Mouse (Mus musculus) adrenal gland, adult 2 months (tissue): ENCODE measurements around the gene Bmpr1b. TPM values are rescaled to one million over a fixed set of nuclear protein-coding genes. Genes with fewer than 3 reads are reported as not detected.

Experiments used
- DNase-seq: peaks from one replicate; pipeline ENCODE4 v3.0.0; 2021
- polyA plus RNA-seq: library from polyadenylated mRNA; depleted of rRNA; stranded (reverse); fragments of >200 nt; gene quantifications from 2 replicates; pipeline ENCODE4 v1.2.3, GENCODE M21; 2012
- total RNA-seq, 2 experiments: library from RNA; stranded (reverse); gene quantifications; 2 replicates each; pipeline ENCODE4 v1.2.3; 2021

Bmpr1b gene
- total and polyA plus RNA-seq, 3 experiments = 0.06 to 0.81 (median 0.48) TPM

GRCm38 (mm10) chr3:142114190-142114589 is 55.0 kb downstream of the Bmpr1b start:
- no peak for DNase-seq

- DNase-seq = no peak
Measured at GRCm38 (mm10) chr3:142113208-142113607, 56.0 kb downstream of the Bmpr1b start.

GRCm38 (mm10) chr3:142106227-142106626 is 63.0 kb downstream of the Bmpr1b start:
- no peak for DNase-seq

GRCm38 (mm10) chr3:142104027-142104805 is 65.0 kb downstream of the Bmpr1b start:
- no peak for DNase-seq

GRCm38 (mm10) chr3:142103622-142104021 is 65.6 kb downstream of the Bmpr1b start:
- DNase-seq = no peak

GRCm38 (mm10) chr3:142099151-142099550 is 70.1 kb downstream of the Bmpr1b start:
- DNase-seq = no peak

GRCm38 (mm10) chr3:142094049-142094448 is 75.2 kb downstream of the Bmpr1b start:
- DNase-seq = no peak

GRCm38 (mm10) chr3:142089684-142090083 is 79.5 kb downstream of the Bmpr1b start:
- DNase-seq = no peak

GRCm38 (mm10) chr3:142085938-142086337 is 83.3 kb downstream of the Bmpr1b start:
- DNase-seq = no peak

GRCm38 (mm10) chr3:142084091-142084490 is 85.1 kb downstream of the Bmpr1b start:
- no peak for DNase-seq

- DNase-seq = no peak
Measured at GRCm38 (mm10) chr3:142077723-142078302, 91.4 kb downstream of the Bmpr1b start.

GRCm38 (mm10) chr3:142071601-142072000 is 97.6 kb downstream of the Bmpr1b start:
- DNase-seq = no peak

- no peak for DNase-seq
Measured at GRCm38 (mm10) chr3:142066792-142067346, 102.4 kb downstream of the Bmpr1b start.

GRCm38 (mm10) chr3:142065111-142065510 is 104.1 kb downstream of the Bmpr1b start:
- DNase-seq = no peak

GRCm38 (mm10) chr3:142063536-142064226 is 105.5 kb downstream of the Bmpr1b start:
- DNase-seq = no peak

GRCm38 (mm10) chr3:142061267-142061666 is 108.0 kb downstream of the Bmpr1b start:
- DNase-seq = no peak

- DNase-seq = no peak
Measured at GRCm38 (mm10) chr3:142059890-142060289, 109.3 kb downstream of the Bmpr1b start.

GRCm38 (mm10) chr3:142050681-142051080 is 118.5 kb downstream of the Bmpr1b start:
- no peak for DNase-seq

GRCm38 (mm10) chr3:142049610-142050009 is 119.6 kb downstream of the Bmpr1b start:
- no peak for DNase-seq

GRCm38 (mm10) chr3:142049093-142049492 is 120.1 kb downstream of the Bmpr1b start:
- no peak for DNase-seq

GRCm38 (mm10) chr3:142048493-142048892 is 120.7 kb downstream of the Bmpr1b start:
- no peak for DNase-seq

GRCm38 (mm10) chr3:142043463-142043862 is 125.8 kb downstream of the Bmpr1b start:
- no peak for DNase-seq

GRCm38 (mm10) chr3:142043006-142043405 is 126.2 kb downstream of the Bmpr1b start:
- DNase-seq = no peak
